8 mouse cellular contexts compared by ENCODE assay signal in the genomic region with DNA sequence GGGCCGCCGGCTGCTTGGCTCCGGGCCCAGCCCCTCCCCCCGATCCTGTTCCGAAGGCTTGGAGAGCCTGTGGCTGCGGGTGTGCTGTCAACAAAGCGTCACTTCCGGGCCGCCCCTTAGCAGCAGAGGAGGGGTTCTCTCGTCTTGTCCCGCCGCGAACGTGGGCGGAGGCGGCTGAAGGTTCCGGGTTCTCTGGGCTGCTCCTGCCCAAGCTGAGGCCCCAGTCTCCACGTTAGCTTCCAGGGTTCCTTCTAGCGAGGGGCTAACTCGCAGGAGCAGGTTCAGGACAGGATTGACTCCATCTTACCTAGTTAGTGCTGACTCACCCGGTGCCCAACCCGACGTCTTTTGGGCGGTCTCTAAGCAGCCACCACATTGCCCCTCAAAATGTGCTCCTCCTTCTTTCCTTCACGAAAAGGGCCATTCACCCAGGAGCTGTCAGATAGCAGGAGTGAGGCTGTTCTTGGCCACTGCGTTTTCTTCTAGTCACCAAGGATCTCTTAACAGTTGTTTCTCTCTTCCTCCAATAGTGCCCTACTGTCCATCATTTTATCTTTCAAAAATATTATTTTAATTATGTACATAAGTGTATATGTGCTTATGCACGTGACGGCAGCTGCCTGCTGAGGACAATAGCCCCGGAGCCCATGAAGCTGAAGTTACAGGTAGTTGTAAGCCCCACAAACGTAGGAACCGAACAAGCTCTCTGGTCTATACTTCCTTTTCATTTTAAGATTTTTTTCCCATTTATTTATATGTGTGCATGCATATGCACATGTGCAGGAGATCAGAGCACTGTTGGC. TPM values are rescaled to one million over a fixed set of nuclear protein-coding genes. Genes with fewer than 3 reads are reported as not detected.
A peak's percentile ranks its signal among the peaks of the same experiment; 100 is the strongest.
DNase-seq lines count a peak whose midpoint lies in the region; ATAC-seq and TF ChIP-seq lines count a peak whose summit lies in the region.

A gene (minus strand): TSS at position 114 of the 803 bp plus-strand sequence.

- H3K9ac ChIP-seq in ES-E14 (ENCODE audit: insufficient read depth, low read depth, low read length, poor library complexity, severe bottlenecking): peak within 1 kb of the TSS; percentile 84
- H3K9ac ChIP-seq in forebrain, embryonic 16.5 days (replicated peaks; ENCODE audit: low read depth, low read length): peak within 1 kb of the TSS; percentile 86
- H3K9ac ChIP-seq in lung, embryonic 14.5 days: peak within 1 kb of the TSS; percentile 90

- no peaks in the 10 kb centered on the region for H3K27me3 ChIP-seq in forebrain, embryonic 16.5 days (replicated peaks; ENCODE audit: control insufficient read depth, insufficient read depth, low read length)
- no peaks in the 10 kb centered on the region for H3K27me3 ChIP-seq in lung, embryonic 14.5 days (ENCODE audit: insufficient read depth, low read length)
- H3K27me3 ChIP-seq in thymus, adult 2 months (ENCODE audit: control insufficient read depth, insufficient read depth, low read length): no peaks in the 10 kb centered on the region

- H3K4me2 ChIP-seq in forebrain, embryonic 16.5 days (ENCODE audit: low read length): peak within 1 kb of the TSS; percentile 96
- H3K4me2 ChIP-seq in lung, embryonic 14.5 days: peak within 1 kb of the TSS; percentile 95

- no peak for TF ChIP-seq CTCF in layer of hippocampus, adult 2 months (conservative IDR thresholded peaks at IDR 0.05)
- TF ChIP-seq CTCF in lung, embryonic 14.5 days (IDR thresholded peaks at IDR 0.05; ENCODE audit: low read depth): no peak
- TF ChIP-seq CTCF in olfactory bulb, adult 2 months (IDR thresholded peaks at IDR 0.05; ENCODE audit: insufficient read depth, low read depth, low read length): no peak
- TF ChIP-seq CTCF in thymus, adult 2 months (IDR thresholded peaks at IDR 0.05; ENCODE audit: borderline replicate concordance, control insufficient read depth, extremely low read depth, insufficient read depth, low read length, poor library complexity): no peak

- ATAC-seq in forebrain, embryonic 16.5 days: peak; percentile 97
- peak; percentile 97 for ATAC-seq in lung, embryonic 14.5 days (ENCODE audit: insufficient read depth)

- peak within 1 kb of the TSS; percentile 81 to 94 for H3K4me3 ChIP-seq in ES-E14 (ENCODE audit: insufficient read depth in 1 of 2, low read depth in 1 of 2, low read length in 2 of 2, poor library complexity in 1 of 2, severe bottlenecking in 1 of 2)
- peak within 1 kb of the TSS; percentile 83 for H3K4me3 ChIP-seq in forebrain, embryonic 16.5 days (replicated peaks; ENCODE audit: low read length)
- H3K4me3 ChIP-seq in layer of hippocampus, adult 2 months: peak within 1 kb of the TSS; percentile 88
- peak within 1 kb of the TSS; percentile 79 for H3K4me3 ChIP-seq in lung, embryonic 14.5 days (ENCODE audit: low read depth, low read length)
- H3K4me3 ChIP-seq in olfactory bulb, adult 2 months (ENCODE audit: insufficient read depth, low read depth, low read length): peak within 1 kb of the TSS; percentile 97
- H3K4me3 ChIP-seq in thymus, adult 2 months (ENCODE audit: control insufficient read depth, insufficient read depth, low read length): peak within 1 kb of the TSS; percentile 97

- peak; percentile 63 for TF ChIP-seq POLR2A in olfactory bulb, adult 2 months (IDR thresholded peaks at IDR 0.05; ENCODE audit: insufficient read depth, low read depth, low read length)
- TF ChIP-seq POLR2A in thymus, adult 2 months (IDR thresholded peaks at IDR 0.05; ENCODE audit: control insufficient read depth, extremely low read depth, insufficient read depth, low read length, poor library complexity): peak; percentile 76

- DNase-seq in ES-E14 (ENCODE audit: low read depth, low spot score): peak; percentile 87
- peak; percentile 95 for DNase-seq in cerebellum, adult 11-12 months
- peak; percentile 97 for DNase-seq in heart, postnatal 36 days
- peak; percentile 93 to 96 for DNase-seq in layer of hippocampus, adult 2 months (ENCODE audit: low spot score in 2 of 2)
- peak; percentile 97 for DNase-seq in lung, embryonic 14.5 days
- peak; percentile 93 for DNase-seq in thymus, adult 2 months

- intact Hi-C loops in heart, postnatal 36 days (cut with DNase I): loop anchor here (5.0 kb wide), 1 partner anchor 163 kb away; a partner anchor contains a TSS

- H3K9me3 ChIP-seq in ES-E14 (ENCODE audit: control insufficient read depth, insufficient read depth, low read depth, low read length): no peaks in the 10 kb centered on the region
- H3K9me3 ChIP-seq in forebrain, embryonic 16.5 days (ENCODE audit: control insufficient read depth, low read length): no peaks in the 10 kb centered on the region
- no peaks in the 10 kb centered on the region for H3K9me3 ChIP-seq in lung, embryonic 14.5 days (ENCODE audit: low read depth, low read length)

- H3K27ac ChIP-seq in ES-E14 (ENCODE audit: insufficient read depth, low read depth, low read length, poor library complexity, severe bottlenecking): peak within 1 kb of the TSS; percentile 86
- peak within 1 kb of the TSS; percentile 91 for H3K27ac ChIP-seq in forebrain, embryonic 16.5 days (ENCODE audit: low read length)
- H3K27ac ChIP-seq in layer of hippocampus, adult 2 months: peak within 1 kb of the TSS; percentile 97
- H3K27ac ChIP-seq in lung, embryonic 14.5 days (ENCODE audit: low read depth): peak within 1 kb of the TSS; percentile 87
- peak within 1 kb of the TSS; percentile 98 for H3K27ac ChIP-seq in olfactory bulb, adult 2 months (ENCODE audit: insufficient read depth, low read depth, low read length)
- H3K27ac ChIP-seq in thymus, adult 2 months (ENCODE audit: control insufficient read depth, insufficient read depth, low read length): peak within 1 kb of the TSS; percentile 90

- in situ Hi-C loops in ES-E14 (cut with MboI; ENCODE audit: low sequenced_read_pairs in 2 of 2, unreplicated experiment in 2 of 2): no loop called here

- H3K4me1 ChIP-seq in ES-E14 (ENCODE audit: control insufficient read depth in 2 of 2, insufficient read depth in 2 of 2, low read length in 2 of 2, poor library complexity in 1 of 2): peaks cover 0 to 6% of the 10 kb centered on the region in 2 experiments; a peak in 2 of 4 replicates
- peaks cover 29% of the 10 kb centered on the region for H3K4me1 ChIP-seq in forebrain, embryonic 16.5 days (replicated peaks; ENCODE audit: control insufficient read depth, insufficient read depth, low read length)
- H3K4me1 ChIP-seq in lung, embryonic 14.5 days (ENCODE audit: insufficient read depth): no peaks in the 10 kb centered on the region
- H3K4me1 ChIP-seq in olfactory bulb, adult 2 months (ENCODE audit: control insufficient read depth, insufficient read depth, low read length): peaks cover 20% of the 10 kb centered on the region
- peaks cover 23% of the 10 kb centered on the region for H3K4me1 ChIP-seq in thymus, adult 2 months (replicated peaks; ENCODE audit: control insufficient read depth, insufficient read depth, low read length)

- WGBS in forebrain, embryonic 16.5 days: 7% methylated on average over 31 of the region's 31 CpGs
- WGBS in lung, embryonic 14.5 days: 9% methylated on average over 31 of the region's 31 CpGs
- 4% methylated on average over 31 of the region's 31 CpGs for WGBS in olfactory bulb, adult 2 months
- 10% methylated on average over 31 of the region's 31 CpGs for WGBS in thymus, adult 2 months

- no peaks in the 10 kb centered on the region; the same call in 1 of the 2 replicates for H3K36me3 ChIP-seq in ES-E14 (ENCODE audit: control insufficient read depth, insufficient read depth, low read length, poor library complexity, severe bottlenecking)
- H3K36me3 ChIP-seq in forebrain, embryonic 16.5 days (ENCODE audit: control insufficient read depth, insufficient read depth): no peaks in the 10 kb centered on the region
- H3K36me3 ChIP-seq in lung, embryonic 14.5 days (ENCODE audit: insufficient read depth): no peaks in the 10 kb centered on the region
- H3K36me3 ChIP-seq in thymus, adult 2 months (ENCODE audit: control insufficient read depth, insufficient read depth, low read length): no peaks in the 10 kb centered on the region

TF ChIP-seq in ES-E14, 5 proteins besides CTCF, POLR2A, EP300 and RAD21:
- TF ChIP-seq ZNF384 (IDR thresholded peaks at IDR 0.05; ENCODE audit: low read depth, low read length): no peak
- TF ChIP-seq ZC3H11A (IDR thresholded peaks at IDR 0.05; ENCODE audit: borderline replicate concordance, low read depth, low read length): no peak
- peak; percentile 40; the same call in 1 of the 2 replicates for TF ChIP-seq MAFK (IDR thresholded peaks at IDR 0.05; ENCODE audit: insufficient read depth, low read depth, low read length)
- TF ChIP-seq HCFC1 (IDR thresholded peaks at IDR 0.05; ENCODE audit: borderline replicate concordance, insufficient read depth, low read length): peak; percentile 83
- 0 out of 2 replicates have a peak, but pooled peaks have one; percentile 29 for TF ChIP-seq CHD2 (IDR thresholded peaks at IDR 0.05; ENCODE audit: low read depth, low read length)
TF ChIP-seq in ES-E14: peak in this region for 3.

RNA-seq across cellular contexts. Expression of the gene that starts here (rescaled TPM):
- 11.4 and 16.2 TPM in 2 replicates for total RNA-seq in ES-E14 (2012; rRNA removed)
- polyA plus RNA-seq in forebrain, embryonic 16.5 days (2015; fragmentation: Nextera tagmentation; extraction: Ambion mirVana): 10.9 and 16.5 TPM in 2 replicates
- total RNA-seq in heart, postnatal 36 days (2021): 10 to 100 TPM; 24.3 to 27.3 TPM
- 100 to 1,000 TPM; 197 to 199 TPM for total RNA-seq in layer of hippocampus, adult 2 months (2021)
- polyA plus RNA-seq in lung, embryonic 14.5 days (2014; fragmentation: Nextera tagmentation; extraction: Ambion mirVana): 8.8 and 8.9 TPM in 2 replicates
- not detected in 2 replicates for polyA plus RNA-seq in olfactory bulb, adult 2 months (2012; ENCODE audit: insufficient read depth, insufficient read length, low replicate concordance, missing spikeins)
- 140 and 153 TPM in 2 replicates for polyA plus RNA-seq in thymus, adult 2 months (2012; rRNA removed)

Comparison
In these comparisons a context has a peak if more than half of its experiments do, and no peak if none do; other contexts are left out.
1. Peak in every context shown above with its lines: DNase-seq, ATAC-seq, H3K4me3 ChIP-seq and H3K27ac ChIP-seq.
2. RNA of the gene that starts here (total RNA-seq): 197 to 199 TPM in layer of hippocampus, adult 2 months; 24.3 to 27.3 TPM in heart, postnatal 36 days and 11.4 to 16.2 TPM in ES-E14; every median in the first group is over 4 times any median in the second.